Mouse (Mus musculus) limb, embryonic 12.5 days (tissue): ENCODE data around the gene Opcml. TPM values are rescaled to one million over a fixed set of nuclear protein-coding genes. Genes with fewer than 3 reads are reported as not detected.

Experiments
- ATAC-seq: fragments of 200-750 bp; cut with Nextera tagmentation; 2 replicates; pipeline ENCODE4 v1.8.0; 2017; ENCODE audit warnings: low read depth, moderate TSS enrichment; ENCODE audit not compliant: insufficient number of reproducible peaks, insufficient read depth, low FRiP score, low TSS enrichment
- H3K27ac ChIP-seq: fragments of 300-500 bp; sonication (generic); 2 replicates; pipeline ENCODE4 v1.5.1; 2016; ENCODE audit warnings: mild to moderate bottlenecking, moderate library complexity
- H3K27me3 ChIP-seq: fragments of 300-500 bp; sonication (generic); 2 replicates; pipeline ENCODE4 v1.6.1; 2016; ENCODE audit warnings: mild to moderate bottlenecking, moderate library complexity
- H3K36me3 ChIP-seq: fragments of 300-500 bp; sonication (generic); 2 replicates; pipeline ENCODE4 v1.6.1; 2016; ENCODE audit warnings: mild to moderate bottlenecking, moderate library complexity
- H3K4me1 ChIP-seq: fragments of 300-500 bp; sonication (generic); replicated peaks from 2 replicates; pipeline ENCODE4 v1.6.1; 2016
- H3K4me2 ChIP-seq: fragments of 300-500 bp; sonication (generic); 2 replicates; pipeline ENCODE4 v1.6.1; 2016; ENCODE audit warnings: mild to moderate bottlenecking, moderate library complexity
- H3K4me3 ChIP-seq: fragments of 300-500 bp; sonication (generic); replicated peaks from 2 replicates; pipeline ENCODE4 v1.5.1; 2016; ENCODE audit warnings: mild to moderate bottlenecking
- H3K9ac ChIP-seq: fragments of 300-500 bp; sonication (generic); replicated peaks from 2 replicates; pipeline ENCODE4 v1.6.1; 2016; ENCODE audit warnings: mild to moderate bottlenecking, moderate library complexity
- H3K9me3 ChIP-seq: fragments of 300-500 bp; sonication (generic); 2 replicates; pipeline ENCODE4 v1.6.1; 2016; ENCODE audit warnings: mild to moderate bottlenecking, moderate library complexity
- WGBS: fragments of 180-500 bp; shearing (Covaris S2); methylation state at CpG from one replicate; pipeline ENCODE4 v1.1.7; 2016; 5-methylcytosine and 5-hydroxymethylcytosine counted together
- polyA plus RNA-seq: library from polyadenylated mRNA; unstranded; fragments of >200 nt; fragmentation: Nextera tagmentation; extraction: Ambion mirVana; gene quantifications from 2 replicates; pipeline ENCODE4 v1.2.1, GENCODE M21; 2016

Opcml gene
- polyA plus RNA-seq, 1 experiment from 2014 or later = 1.6 TPM

DNA sequence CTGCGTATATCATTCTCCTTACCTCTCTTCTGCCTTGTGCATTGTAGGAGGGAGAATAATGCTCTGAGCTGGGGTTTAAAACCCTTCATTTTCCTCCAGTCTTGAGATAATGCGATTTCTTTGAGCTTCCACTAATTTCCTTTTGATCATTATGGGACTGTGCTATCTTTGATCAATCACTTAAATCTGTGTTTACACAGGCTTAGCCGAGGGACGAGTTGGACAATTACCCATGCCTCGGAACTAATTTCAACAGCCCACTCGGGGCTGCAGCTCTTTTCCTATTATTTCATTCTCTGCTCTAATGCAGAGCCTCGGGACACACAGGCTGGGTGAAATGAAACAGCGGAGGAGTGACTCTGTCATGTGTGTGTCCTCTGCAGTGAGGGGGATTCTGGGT, 220.9 kb downstream of the Opcml start:
- Histone ChIP-seq H3K27ac (no peak overlapping the region), H3K4me3 (no peak overlapping the region), H3K27me3 (no peaks in the 10 kb centered on the region), H3K36me3 (no peaks in the 10 kb centered on the region), H3K9me3 (no peaks in the 10 kb centered on the region), H3K4me2 (no peak overlapping the region), H3K4me1 (no peaks in the 10 kb centered on the region), H3K9ac (no peak overlapping the region)
- 63% methylated on average over 8 of the region's 8 CpGs for WGBS
- ATAC-seq = no peak

DNA sequence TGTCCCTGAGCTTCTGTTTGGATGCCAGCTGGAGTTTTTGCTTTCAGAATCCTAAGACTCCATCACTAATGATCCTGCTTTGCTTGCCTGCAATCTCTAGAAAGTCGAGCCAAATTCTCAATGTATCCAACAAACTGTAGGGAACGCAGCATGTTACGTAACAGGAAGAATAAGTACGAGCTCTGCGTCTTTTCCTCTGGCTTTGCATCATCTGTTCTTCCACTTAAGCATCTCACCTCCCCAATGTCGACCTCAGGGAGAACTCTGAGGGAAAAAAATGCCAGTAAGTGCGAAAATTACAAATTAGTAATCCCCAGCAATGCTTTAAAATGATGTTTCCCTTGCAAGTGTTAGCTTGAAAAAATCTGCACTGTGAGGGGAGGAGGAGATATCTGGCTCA, 222.1 kb downstream of the Opcml start:
- H3K9ac ChIP-seq = no peak overlapping the region
- ATAC-seq = no peak
- no peak overlapping the region for H3K4me3 ChIP-seq
- H3K9me3 ChIP-seq = no peaks in the 10 kb centered on the region
- H3K4me2 ChIP-seq = no peak overlapping the region
- no peak overlapping the region for H3K27ac ChIP-seq
- H3K36me3 ChIP-seq = no peaks in the 10 kb centered on the region
- 67% methylated on average over 7 of the region's 7 CpGs for WGBS
- no peaks in the 10 kb centered on the region for H3K4me1 ChIP-seq
- no peaks in the 10 kb centered on the region for H3K27me3 ChIP-seq

DNA sequence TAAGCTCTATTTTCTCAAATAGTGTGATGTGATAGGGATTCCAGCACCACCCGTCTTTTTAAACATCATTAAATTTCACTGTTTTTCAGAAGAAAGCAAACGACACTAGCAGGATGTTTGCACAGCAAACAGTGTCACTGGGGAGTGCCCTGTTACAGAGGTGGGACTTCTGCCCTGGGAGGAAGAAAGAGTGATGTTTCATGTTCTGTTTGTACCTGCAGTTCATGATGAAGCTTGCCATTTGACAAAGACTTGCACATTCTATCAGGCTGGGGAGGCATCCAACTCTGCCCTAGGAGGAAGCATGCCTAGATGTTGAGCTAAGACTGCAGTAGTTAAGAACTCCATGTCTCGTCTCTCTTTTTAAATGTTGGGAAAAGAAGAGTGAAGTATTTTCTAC, 222.6 kb downstream of the Opcml start:
- Histone ChIP-seq H3K36me3 (no peaks in the 10 kb centered on the region), H3K9ac (no peak overlapping the region), H3K4me3 (no peak overlapping the region), H3K4me1 (no peaks in the 10 kb centered on the region), H3K27me3 (no peaks in the 10 kb centered on the region), H3K27ac (no peak overlapping the region), H3K4me2 (no peak overlapping the region), H3K9me3 (no peaks in the 10 kb centered on the region)
- no peak for ATAC-seq
- 56% methylated on average over 3 of the region's 3 CpGs for WGBS

DNA sequence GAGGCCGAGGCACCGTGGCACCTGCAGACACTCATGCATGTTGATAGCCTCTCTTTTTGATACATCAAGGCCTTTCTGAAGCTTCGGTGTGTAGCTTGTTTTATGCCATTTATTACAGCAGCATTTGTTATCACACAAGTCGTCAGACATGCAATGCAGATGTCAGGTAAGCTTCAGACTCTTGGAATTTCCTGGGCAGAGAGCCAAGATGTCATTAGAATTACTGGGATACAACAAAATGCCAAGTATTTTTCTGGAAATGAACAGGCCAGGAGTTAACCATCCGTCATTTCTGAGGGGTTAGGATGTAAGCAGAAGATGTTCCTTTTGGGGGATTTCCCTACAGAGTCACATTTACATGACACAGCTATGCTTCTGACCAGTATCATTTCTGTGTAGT, 237.6 kb downstream of the Opcml start:
- H3K36me3 ChIP-seq = no peaks in the 10 kb centered on the region
- no peak overlapping the region for H3K27ac ChIP-seq
- no peaks in the 10 kb centered on the region for H3K9me3 ChIP-seq
- H3K4me2 ChIP-seq = no peak overlapping the region
- H3K4me1 ChIP-seq = no peaks in the 10 kb centered on the region
- H3K27me3 ChIP-seq = no peaks in the 10 kb centered on the region
- H3K4me3 ChIP-seq = no peak overlapping the region
- ATAC-seq = no peak
- no peak overlapping the region for H3K9ac ChIP-seq
- WGBS = 65% methylated on average over 5 of the region's 5 CpGs

DNA sequence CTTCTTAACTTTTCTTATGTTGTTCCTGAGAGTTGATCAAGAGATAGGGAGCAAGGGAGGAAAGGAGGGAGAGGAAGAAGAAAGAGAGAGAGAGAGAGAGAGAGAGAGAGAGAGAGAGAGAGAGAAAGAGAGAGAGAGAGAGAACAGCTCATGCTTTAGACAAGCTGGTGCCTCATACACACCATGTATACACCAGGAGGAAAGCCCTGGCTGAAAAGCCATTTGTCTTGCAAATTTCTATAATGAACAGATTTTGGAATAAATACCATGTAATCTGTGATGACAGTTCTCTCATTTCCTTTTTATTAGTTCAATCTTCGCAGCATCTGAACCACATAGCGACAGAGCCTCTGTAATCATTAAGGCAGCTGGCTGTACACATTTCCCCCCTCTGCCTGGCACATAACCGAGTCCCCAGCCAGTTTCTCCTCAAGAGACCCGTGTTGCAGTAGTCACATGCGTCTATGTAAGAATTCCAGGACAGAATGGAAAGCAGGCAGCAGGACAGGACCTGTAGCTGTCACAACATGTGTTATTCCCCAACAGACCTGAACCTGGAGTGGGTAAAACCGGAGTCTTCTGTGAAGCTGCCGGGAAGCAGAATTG, 238.3 kb downstream of the Opcml start:
- Histone ChIP-seq H3K9me3 (no peaks in the 10 kb centered on the region), H3K4me1 (no peaks in the 10 kb centered on the region), H3K4me2 (no peak overlapping the region), H3K27ac (no peak overlapping the region), H3K4me3 (no peak overlapping the region), H3K27me3 (no peaks in the 10 kb centered on the region), H3K9ac (no peak overlapping the region), H3K36me3 (no peaks in the 10 kb centered on the region)
- no peak for ATAC-seq
- 65% methylated on average over 7 of the region's 7 CpGs for WGBS

DNA sequence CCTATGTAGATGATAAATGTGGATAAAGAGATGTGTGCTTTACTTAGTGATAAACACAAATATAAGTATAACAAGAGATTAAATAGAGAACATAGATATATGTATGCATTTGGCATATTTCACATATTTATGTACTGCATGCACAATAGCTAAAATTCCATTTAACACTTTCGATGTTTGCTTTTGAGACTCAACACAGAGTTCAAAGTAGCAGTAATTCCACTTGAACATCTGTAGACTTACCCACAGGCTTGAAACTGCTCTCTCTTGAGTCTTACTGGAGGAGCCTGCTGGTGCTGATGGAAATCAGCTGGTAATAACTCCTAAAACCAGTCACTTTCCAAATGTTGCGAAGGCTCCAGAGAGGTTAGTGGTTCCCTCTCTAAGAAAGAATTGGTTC, 258.6 kb downstream of the Opcml start:
- no peak overlapping the region for H3K27ac ChIP-seq
- H3K4me1 ChIP-seq = no peaks in the 10 kb centered on the region
- no peak overlapping the region for H3K9ac ChIP-seq
- H3K36me3 ChIP-seq = no peaks in the 10 kb centered on the region
- H3K4me2 ChIP-seq = no peak overlapping the region
- no peak overlapping the region for H3K4me3 ChIP-seq
- no peaks in the 10 kb centered on the region for H3K9me3 ChIP-seq
- H3K27me3 ChIP-seq = no peaks in the 10 kb centered on the region
- 89% methylated on average over 2 of the region's 2 CpGs for WGBS
- ATAC-seq = no peak

DNA sequence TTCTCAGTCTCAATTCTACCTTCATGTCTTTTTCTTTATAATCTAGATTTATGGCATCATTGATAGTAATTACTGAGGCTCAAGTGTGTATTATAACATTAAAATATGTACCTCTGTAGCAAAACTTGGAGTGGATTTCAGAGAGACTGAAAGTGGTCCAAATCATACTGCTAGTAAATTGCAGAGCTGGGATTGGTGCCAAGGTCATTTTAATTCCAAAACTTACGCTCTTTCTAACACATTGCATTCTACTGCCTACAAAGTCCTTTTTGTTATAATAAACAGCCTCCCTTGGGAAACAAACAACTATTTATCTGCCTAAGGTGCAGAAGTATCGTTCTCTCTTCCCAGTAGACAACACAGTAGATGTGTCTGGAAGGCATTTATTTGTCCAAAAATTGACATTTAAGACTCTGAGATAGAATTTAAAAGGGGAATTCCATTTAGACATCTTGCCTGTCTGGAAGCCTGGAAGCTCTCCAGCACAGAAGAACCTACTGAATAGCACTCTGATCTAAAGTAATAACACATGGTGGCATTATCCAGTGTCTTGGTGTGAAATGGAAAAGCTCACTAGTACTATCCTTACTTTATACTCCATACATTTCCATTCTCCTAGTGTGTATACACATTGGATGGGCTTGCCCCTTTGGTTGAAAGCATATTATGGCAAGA, 266.7 kb downstream of the Opcml start:
- no peaks in the 10 kb centered on the region for H3K9me3 ChIP-seq
- H3K27me3 ChIP-seq = no peaks in the 10 kb centered on the region
- H3K9ac ChIP-seq = no peak overlapping the region
- no peak overlapping the region for H3K27ac ChIP-seq
- no peak overlapping the region for H3K4me3 ChIP-seq
- H3K4me1 ChIP-seq = no peaks in the 10 kb centered on the region
- no peaks in the 10 kb centered on the region for H3K36me3 ChIP-seq
- ATAC-seq = no peak
- WGBS = 63% methylated on average over 2 of the region's 2 CpGs
- no peak overlapping the region for H3K4me2 ChIP-seq

DNA sequence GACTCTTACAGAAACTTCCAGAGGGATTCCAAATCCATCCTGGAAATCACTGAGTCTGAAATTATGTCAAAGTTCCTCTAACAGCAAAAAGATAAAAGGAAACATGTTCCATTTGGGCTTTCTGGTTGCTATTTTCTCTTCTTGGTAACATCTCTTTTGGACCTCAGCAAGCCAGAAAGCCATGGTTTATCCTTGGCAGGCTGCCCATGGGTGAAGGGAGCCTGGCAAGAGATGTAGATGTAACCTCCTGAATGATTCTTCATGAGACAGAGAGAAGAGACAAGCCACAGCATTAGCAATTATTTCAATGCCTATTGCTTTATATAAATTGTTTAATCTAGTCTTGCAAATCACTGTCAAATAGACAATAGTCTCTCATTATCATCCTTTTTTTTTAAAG, 274.6 kb downstream of the Opcml start:
- Histone ChIP-seq H3K9me3 (no peaks in the 10 kb centered on the region), H3K4me2 (no peak overlapping the region), H3K27me3 (peaks cover 7% of the 10 kb centered on the region), H3K4me3 (no peak overlapping the region), H3K4me1 (no peaks in the 10 kb centered on the region), H3K36me3 (no peaks in the 10 kb centered on the region), H3K27ac (no peak overlapping the region), H3K9ac (no peak overlapping the region)
- no peak for ATAC-seq

DNA sequence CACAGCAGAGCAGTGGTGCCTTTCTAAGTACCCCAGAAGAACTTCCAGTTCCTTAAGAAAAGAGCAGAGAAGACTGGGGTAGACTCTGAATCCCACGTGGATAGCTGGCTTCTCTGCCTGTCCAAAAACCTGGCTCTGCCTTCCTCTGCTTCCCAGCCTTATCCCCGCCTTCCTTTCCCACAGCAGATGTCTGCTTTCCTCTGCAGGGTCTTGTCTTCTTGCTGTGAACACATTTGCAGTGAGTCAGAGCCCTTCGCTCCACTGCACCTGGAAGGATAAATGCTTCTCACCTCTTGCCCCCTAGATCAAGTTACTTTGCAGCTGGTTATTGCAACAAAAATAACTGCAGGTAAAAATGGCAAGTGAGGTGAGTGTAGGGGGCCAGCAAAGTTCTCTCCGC, 290.1 kb downstream of the Opcml start:
- no peak overlapping the region for H3K9ac ChIP-seq
- no peaks in the 10 kb centered on the region for H3K9me3 ChIP-seq
- no peaks in the 10 kb centered on the region for H3K4me1 ChIP-seq
- no peak overlapping the region for H3K4me3 ChIP-seq
- no peak overlapping the region for H3K27ac ChIP-seq
- no peak; the same call in 1 of the 2 replicates for ATAC-seq
- 40% methylated on average over 4 of the region's 4 CpGs for WGBS
- no peaks in the 10 kb centered on the region for H3K36me3 ChIP-seq
- H3K4me2 ChIP-seq = no peak overlapping the region; the same call in 1 of the 2 replicates
- peaks cover 64% of the 10 kb centered on the region for H3K27me3 ChIP-seq

DNA sequence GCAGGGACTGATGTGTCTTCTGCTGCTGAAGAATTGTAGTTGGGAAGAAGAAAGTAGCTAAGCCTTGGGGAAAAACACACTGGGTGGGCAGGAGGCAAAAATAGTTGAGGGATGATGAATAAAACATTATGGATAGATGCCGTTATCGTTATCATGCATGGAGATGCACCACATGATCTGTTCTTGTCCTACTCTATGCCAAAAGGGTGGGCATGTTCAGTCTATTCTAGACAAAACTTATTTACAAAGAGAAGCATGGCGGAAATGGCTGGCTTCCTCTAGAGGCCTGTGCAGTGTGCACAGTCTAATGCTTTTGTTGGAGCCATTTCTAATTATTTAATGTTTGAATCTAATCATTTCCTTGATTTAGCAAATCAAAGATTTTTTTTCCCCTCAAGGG, 293.2 kb downstream of the Opcml start:
- H3K9ac ChIP-seq = no peak overlapping the region
- no peak overlapping the region for H3K4me2 ChIP-seq
- H3K4me3 ChIP-seq = no peak overlapping the region
- no peaks in the 10 kb centered on the region for H3K4me1 ChIP-seq
- peaks cover 76% of the 10 kb centered on the region for H3K27me3 ChIP-seq
- H3K36me3 ChIP-seq = no peaks in the 10 kb centered on the region
- H3K9me3 ChIP-seq = no peaks in the 10 kb centered on the region
- 91% methylated on average over 3 of the region's 3 CpGs for WGBS
- no peak overlapping the region for H3K27ac ChIP-seq
- ATAC-seq = no peak

DNA sequence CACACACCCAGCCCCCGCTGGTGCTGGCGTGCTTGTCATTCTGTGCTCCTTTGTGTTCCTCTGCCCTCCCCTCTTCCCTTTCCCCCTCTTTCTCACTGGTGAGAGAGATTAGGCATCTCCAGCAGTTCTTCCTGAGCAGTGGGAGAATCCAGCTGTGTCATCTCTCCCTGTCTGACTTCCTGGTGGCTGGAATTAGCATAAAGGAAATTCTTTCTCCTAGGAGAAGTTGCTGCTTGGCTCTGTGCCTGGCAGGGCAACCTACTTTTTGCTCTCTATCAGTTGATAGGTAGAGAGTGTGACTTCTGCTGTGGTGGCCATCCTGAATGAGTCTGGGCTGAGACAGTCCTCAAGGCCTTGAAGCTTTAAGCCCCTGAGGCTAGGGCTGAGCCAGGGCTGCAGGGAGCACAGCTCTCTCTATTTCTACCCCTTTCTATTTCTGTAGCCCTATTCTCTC, 293.7 kb downstream of the Opcml start:
- peaks cover 78% of the 10 kb centered on the region for H3K27me3 ChIP-seq
- no peak overlapping the region for H3K9ac ChIP-seq
- H3K27ac ChIP-seq = no peak overlapping the region
- no peaks in the 10 kb centered on the region for H3K9me3 ChIP-seq
- H3K4me3 ChIP-seq = no peak overlapping the region
- WGBS = 45% methylated on average over 2 of the region's 2 CpGs
- H3K4me1 ChIP-seq = no peaks in the 10 kb centered on the region
- no peak for ATAC-seq
- no peak overlapping the region for H3K4me2 ChIP-seq
- no peaks in the 10 kb centered on the region for H3K36me3 ChIP-seq

DNA sequence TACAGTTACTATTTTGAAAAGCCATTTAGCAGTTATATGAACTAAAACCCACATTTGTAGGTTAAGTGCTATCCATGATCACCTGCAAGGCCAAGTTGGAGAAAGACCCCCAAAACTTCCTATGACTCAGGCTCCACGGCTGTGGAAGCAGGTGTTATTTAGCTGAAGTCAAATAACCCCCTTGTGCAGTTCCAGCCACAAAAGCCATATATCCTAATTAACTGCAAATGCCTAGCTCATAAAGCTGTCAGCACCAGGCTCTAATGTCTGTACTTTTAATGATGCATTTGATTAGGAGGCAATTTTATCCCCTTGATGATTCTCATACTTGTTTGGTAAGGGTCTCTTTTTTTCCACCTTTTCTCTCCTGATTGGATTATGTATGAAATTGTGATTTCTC, 300.8 kb downstream of the Opcml start:
- no peak overlapping the region for H3K27ac ChIP-seq

More for the DNA sequence above, 300.8 kb downstream of the Opcml start:
- Histone ChIP-seq H3K4me3 (no peak overlapping the region), H3K27me3 (peaks cover 83% of the 10 kb centered on the region), H3K4me1 (no peaks in the 10 kb centered on the region; the same call in 1 of the 2 replicates), H3K9ac (no peak overlapping the region), H3K36me3 (no peaks in the 10 kb centered on the region), H3K9me3 (no peaks in the 10 kb centered on the region), H3K4me2 (no peak overlapping the region)
- WGBS = 3% methylated on average over 1 of the region's 1 CpGs
- no peak for ATAC-seq
